Mouse (Mus musculus) stomach, embryonic 16.5 days (tissue): ENCODE data around the gene Asb5. TPM values are rescaled to one million over a fixed set of nuclear protein-coding genes. Genes with fewer than 3 reads are reported as not detected.
"Not testable (repeated sequence)": the region's sequence is repeated elsewhere in the genome, so short reads cannot be mapped to it uniquely, and the experiment has no call there.

Experiments used
- ATAC-seq: fragments of 200-750 bp; cut with Nextera tagmentation; 2 replicates; pipeline ENCODE4 v1.8.0; 2017; ENCODE audit warnings: moderate number of reproducible peaks, moderate TSS enrichment; ENCODE audit not compliant: insufficient read depth, low FRiP score
- H3K27ac ChIP-seq: fragments of 300-500 bp; sonication (generic); 2 replicates; pipeline ENCODE4 v1.5.1; 2014; ENCODE audit warnings: low read length
- H3K27me3 ChIP-seq: fragments of 300-500 bp; sonication (generic); 2 replicates; pipeline ENCODE4 v1.6.1; 2014; ENCODE audit warnings: low read length, control low read depth, mixed read lengths; ENCODE audit not compliant: control insufficient read depth, insufficient read depth
- H3K36me3 ChIP-seq: fragments of 300-500 bp; sonication (generic); 2 replicates; pipeline ENCODE4 v1.6.1; 2014; ENCODE audit warnings: low read length; ENCODE audit not compliant: control insufficient read depth, insufficient read depth
- H3K4me1 ChIP-seq: fragments of 300-500 bp; sonication (generic); 2 replicates; pipeline ENCODE4 v1.6.1; 2014; ENCODE audit warnings: low read length, control low read depth, mixed read lengths; ENCODE audit not compliant: control insufficient read depth, insufficient read depth
- H3K4me2 ChIP-seq: fragments of 300-500 bp; sonication (generic); 2 replicates; pipeline ENCODE4 v1.6.1; 2014; ENCODE audit warnings: low read depth, low read length, mixed read lengths
- H3K4me3 ChIP-seq: fragments of 300-500 bp; sonication (generic); replicated peaks from 2 replicates; pipeline ENCODE4 v1.5.1; 2014; ENCODE audit warnings: mild to moderate bottlenecking, low read length
- H3K9ac ChIP-seq: fragments of 300-500 bp; sonication (generic); 2 replicates; pipeline ENCODE4 v1.6.1; 2014; ENCODE audit warnings: low read length
- H3K9me3 ChIP-seq: fragments of 300-500 bp; sonication (generic); replicated peaks from 2 replicates; pipeline ENCODE4 v1.6.1; 2016; ENCODE audit warnings: low read length, control low read depth; ENCODE audit not compliant: control insufficient read depth
- WGBS: fragments of 180-500 bp; shearing (Covaris S2); extraction: QIAGEN DNeasy Blood & Tissue Kit; methylation state at CpG from one replicate; pipeline ENCODE4 v1.1.7; 2014; 5-methylcytosine and 5-hydroxymethylcytosine counted together
- polyA plus RNA-seq: library from polyadenylated mRNA; unstranded; fragments of >200 nt; fragmentation: Nextera tagmentation; extraction: Ambion mirVana; gene quantifications from 2 replicates; pipeline ENCODE4 v1.2.1, GENCODE M21; 2015

Asb5 gene
- polyA plus RNA-seq, 1 experiment from 2014 or later = 4.4 TPM

DNA sequence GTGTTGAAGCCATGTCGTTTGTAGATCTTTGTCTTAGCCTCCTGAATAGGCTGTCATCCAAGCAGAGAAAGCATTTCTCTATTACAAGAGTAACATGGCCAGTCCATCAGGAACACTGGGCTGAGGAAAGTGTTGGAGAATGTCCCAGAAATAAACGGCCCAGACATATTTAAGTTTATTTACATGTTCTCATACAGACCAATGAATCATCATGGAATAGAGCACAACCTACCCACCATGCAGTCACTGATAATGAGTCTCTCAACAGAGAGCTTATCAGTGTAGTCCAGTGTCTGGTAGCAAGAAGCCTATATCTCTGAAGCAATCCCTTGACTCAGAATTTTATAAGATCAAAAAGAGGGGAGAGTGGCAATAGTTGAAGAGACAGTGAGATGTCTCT lies 24.3 kb upstream of the Asb5 start:
- H3K9ac ChIP-seq = no peak overlapping the region
- no peak overlapping the region for H3K4me2 ChIP-seq
- no peak for ATAC-seq
- no peaks in the 10 kb centered on the region for H3K36me3 ChIP-seq
- peaks cover 4% of the 10 kb centered on the region for H3K4me1 ChIP-seq
- 28% methylated on average over 2 of the region's 2 CpGs for WGBS
- no peaks in the 10 kb centered on the region for H3K9me3 ChIP-seq
- H3K27ac ChIP-seq = no peak overlapping the region
- H3K4me3 ChIP-seq = no peak overlapping the region
- H3K27me3 ChIP-seq = no peaks in the 10 kb centered on the region

DNA sequence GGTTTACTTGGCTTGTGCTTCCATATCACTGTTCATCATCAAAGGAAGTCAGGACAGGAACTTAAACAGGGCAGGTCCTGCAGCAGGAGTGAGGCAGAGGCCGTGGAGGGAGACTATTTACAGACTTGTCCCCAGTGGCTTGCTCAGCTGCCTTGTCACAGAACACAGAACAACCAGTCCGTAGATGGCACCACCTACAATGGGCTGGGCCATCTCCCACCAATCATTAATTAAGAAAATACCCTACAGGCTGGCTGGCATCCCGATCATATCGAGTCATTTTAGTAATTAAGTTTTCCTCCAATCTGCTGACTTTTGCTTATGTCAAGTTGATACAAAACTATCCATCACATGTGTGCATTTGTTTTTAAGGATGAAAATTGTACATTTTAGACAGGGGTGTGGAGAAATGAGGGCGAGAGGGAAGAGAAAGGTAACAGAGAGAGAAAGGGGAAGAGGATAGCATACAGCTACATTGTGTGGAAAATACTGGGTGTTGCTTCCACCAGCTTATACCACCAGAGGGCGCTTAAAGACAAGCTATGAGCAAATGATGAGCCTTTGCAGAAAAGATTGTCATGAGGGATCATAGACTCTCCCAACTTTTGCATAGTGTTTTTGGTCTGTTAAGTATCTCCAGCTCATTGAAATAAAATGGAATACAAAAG lies 21.8 kb upstream of the Asb5 start:
- H3K36me3 ChIP-seq = no peaks in the 10 kb centered on the region
- H3K27ac ChIP-seq = no peak overlapping the region
- no peak overlapping the region for H3K4me3 ChIP-seq
- no peaks in the 10 kb centered on the region for H3K9me3 ChIP-seq
- ATAC-seq = peak; percentile 52; the same call in 1 of the 2 replicates
- no peak overlapping the region for H3K9ac ChIP-seq
- no peaks in the 10 kb centered on the region for H3K27me3 ChIP-seq
- no peak overlapping the region for H3K4me2 ChIP-seq
- H3K4me1 ChIP-seq = peaks cover 4% of the 10 kb centered on the region
- 28% methylated on average over 6 of the region's 6 CpGs for WGBS

DNA sequence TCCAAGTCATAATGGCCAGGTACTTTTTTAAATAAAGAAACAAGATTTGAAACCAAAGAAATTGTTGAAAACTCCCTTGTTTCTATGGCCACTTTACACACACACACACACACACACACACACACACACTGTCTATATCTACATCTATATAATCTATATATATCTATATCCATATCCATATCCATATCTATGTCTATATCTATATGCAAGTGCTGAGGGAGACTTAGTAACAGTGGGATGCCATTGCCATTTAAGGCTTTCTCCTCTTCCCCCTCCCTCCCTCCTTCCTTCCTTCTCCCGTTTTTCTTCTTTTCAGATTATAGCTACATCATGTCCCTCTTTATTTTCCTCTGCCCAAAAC lies 21.3 kb upstream of the Asb5 start:
- Histone ChIP-seq H3K4me3 (no peak overlapping the region), H3K9me3 (no peaks in the 10 kb centered on the region), H3K9ac (no peak overlapping the region), H3K4me2 (no peak overlapping the region), H3K27me3 (no peaks in the 10 kb centered on the region), H3K27ac (no peak overlapping the region), H3K4me1 (peaks cover 4% of the 10 kb centered on the region), H3K36me3 (no peaks in the 10 kb centered on the region)
- 18% methylated on average over 1 of the region's 1 CpGs for WGBS
- no peak for ATAC-seq

DNA sequence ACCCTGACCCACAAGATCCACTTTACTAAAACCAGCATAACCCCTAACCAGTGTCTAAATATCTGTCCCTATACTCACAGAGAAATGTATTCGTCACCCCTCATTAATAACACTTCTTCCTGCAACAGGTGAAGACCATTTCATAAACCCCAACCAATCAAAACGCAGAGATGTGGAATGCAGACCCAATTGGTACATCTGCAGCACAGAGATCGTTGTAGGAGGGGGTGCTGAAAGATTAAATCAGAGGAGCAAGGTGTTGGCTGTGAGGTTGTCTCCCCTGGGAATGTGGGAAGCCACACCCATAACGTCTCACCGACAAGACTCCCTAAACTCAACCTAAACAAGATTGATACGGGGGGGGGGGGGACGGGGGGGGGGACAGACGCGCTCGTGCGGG lies 20.6 kb upstream of the Asb5 start:
- ATAC-seq = peak; percentile 44; the same call in 1 of the 2 replicates
- no peaks in the 10 kb centered on the region for H3K36me3 ChIP-seq
- H3K27ac ChIP-seq = no peak overlapping the region
- WGBS = 4% methylated on average over 10 of the region's 11 CpGs
- H3K4me3 ChIP-seq = peak overlapping the region; percentile 23; the same call in 1 of the 2 replicates
- peaks cover 4% of the 10 kb centered on the region for H3K4me1 ChIP-seq
- no peaks in the 10 kb centered on the region for H3K27me3 ChIP-seq
- H3K9ac ChIP-seq = no peak overlapping the region
- H3K4me2 ChIP-seq = peak overlapping the region; percentile 50
- no peaks in the 10 kb centered on the region for H3K9me3 ChIP-seq

DNA sequence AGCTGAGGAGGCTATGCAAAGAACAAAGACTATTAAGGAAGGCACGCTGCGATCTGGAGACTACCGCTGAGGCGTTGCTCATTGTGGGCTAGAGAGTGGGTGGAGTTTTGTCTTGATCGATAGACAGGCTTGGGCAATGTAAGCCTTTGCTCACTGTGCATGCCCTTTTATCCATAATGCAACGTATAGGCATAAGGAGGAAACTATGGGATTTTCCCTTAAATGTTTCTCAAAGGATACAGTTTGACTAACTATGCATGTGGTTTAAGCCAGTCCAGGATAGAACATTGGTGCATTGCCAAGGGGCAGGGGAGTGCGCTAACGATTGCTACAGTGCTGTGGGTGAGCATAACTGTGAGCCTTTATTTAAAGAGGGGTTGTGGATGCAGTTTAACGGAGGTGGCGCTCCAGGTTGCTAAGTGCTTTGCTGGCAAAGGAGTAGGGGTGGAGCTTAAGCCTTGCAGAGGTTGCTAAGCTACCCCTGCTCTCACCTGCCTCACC lies 20.1 kb upstream of the Asb5 start:
- Histone ChIP-seq H3K4me3 (peak overlapping the region; percentile 32), H3K27ac (no peak overlapping the region), H3K4me1 (peaks cover 4% of the 10 kb centered on the region), H3K4me2 (peak overlapping the region; percentile 50), H3K9me3 (no peaks in the 10 kb centered on the region), H3K36me3 (no peaks in the 10 kb centered on the region), H3K27me3 (no peaks in the 10 kb centered on the region), H3K9ac (no peak overlapping the region)
- 2% methylated on average over 10 of the region's 10 CpGs for WGBS
- peak; percentile 64; the same call in 1 of the 2 replicates for ATAC-seq

DNA sequence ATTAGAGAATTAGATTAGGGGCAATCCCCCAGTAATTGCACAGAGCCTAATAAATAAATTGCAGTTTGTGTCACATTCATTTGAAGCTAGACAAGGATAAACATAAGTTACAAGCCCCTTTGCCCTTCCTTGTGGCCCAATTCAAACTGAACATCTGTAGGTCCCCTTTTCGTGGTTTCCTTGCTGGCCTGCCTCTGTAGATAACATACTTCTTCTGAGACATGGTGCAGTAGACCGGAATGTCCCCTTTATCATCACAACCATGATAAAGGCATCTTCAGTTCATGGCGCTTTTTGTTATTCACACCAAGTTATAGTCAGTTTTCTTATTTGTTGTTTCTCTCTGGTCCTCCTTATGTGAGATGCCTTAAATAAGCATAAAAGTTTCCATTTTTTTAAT lies 17.6 kb upstream of the Asb5 start:
- WGBS = 88% methylated on average over 3 of the region's 3 CpGs
- Histone ChIP-seq H3K4me1 (peaks cover 4% of the 10 kb centered on the region), H3K36me3 (no peaks in the 10 kb centered on the region), H3K27ac (no peak overlapping the region), H3K4me3 (no peak overlapping the region), H3K9me3 (no peaks in the 10 kb centered on the region), H3K9ac (no peak overlapping the region), H3K27me3 (no peaks in the 10 kb centered on the region), H3K4me2 (no peak overlapping the region)
- no peak for ATAC-seq

DNA sequence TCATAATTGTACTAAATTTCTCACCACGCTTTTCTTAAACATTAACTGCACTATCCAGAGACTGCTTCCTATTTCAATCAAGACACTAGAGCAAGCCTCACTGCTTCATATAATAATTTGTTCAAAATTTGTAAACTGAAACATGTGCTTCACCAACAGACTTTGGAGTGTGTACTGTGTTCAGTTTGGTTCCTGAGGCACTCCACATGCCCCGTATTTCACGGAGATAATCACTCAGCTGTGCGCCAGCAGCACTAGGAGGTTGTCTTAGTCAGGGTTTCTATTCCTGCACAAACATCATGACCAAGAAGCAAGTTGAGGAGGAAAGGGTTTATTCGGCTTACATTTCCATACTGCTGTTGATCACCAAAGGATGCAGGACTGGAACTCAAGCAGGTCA lies 17.2 kb upstream of the Asb5 start:
- H3K36me3 ChIP-seq, H3K27me3 ChIP-seq, H3K27ac ChIP-seq, H3K4me2 ChIP-seq, H3K4me3 ChIP-seq, H3K9ac ChIP-seq, H3K9me3 ChIP-seq, H3K4me1 ChIP-seq, ATAC-seq: not testable (repeated sequence)
- WGBS = 84% methylated on average over 5 of the region's 5 CpGs

DNA sequence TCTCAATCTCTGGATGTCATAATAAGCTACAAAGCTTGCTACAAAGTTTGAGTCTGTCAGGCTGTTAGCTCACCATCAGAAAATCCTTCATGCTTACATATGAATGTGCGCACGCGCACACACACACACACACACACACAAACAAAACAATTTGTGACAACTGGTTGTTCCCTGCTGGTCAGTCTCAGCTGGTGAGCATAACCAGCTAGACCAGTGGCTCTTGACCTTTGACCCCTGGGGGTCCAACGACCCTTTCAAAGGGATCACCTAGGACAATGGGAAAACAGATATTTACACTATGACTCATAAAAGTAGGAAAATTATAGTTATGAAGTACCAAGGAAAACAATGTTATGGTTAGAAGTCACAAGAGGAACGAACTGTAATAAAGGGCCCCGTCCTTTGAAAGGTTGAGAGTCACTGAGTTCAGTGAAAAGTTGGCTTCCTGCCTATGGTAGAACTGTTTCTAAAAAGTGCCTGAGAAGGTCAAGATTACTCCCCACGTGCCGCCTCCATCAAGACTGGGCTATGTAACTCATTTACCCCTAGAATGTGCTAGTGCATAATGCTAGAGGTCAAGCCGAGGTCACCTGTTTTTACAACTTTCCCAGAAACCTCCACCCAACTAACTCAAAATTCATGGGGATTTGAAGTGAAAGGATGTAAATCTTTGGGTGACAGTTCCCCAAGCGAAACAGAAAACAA lies 10.5 kb upstream of the Asb5 start:
- 73% methylated on average over 10 of the region's 10 CpGs for WGBS
- Histone ChIP-seq H3K4me2 (no peak overlapping the region), H3K36me3 (no peaks in the 10 kb centered on the region), H3K4me1 (no peaks in the 10 kb centered on the region), H3K9me3 (no peaks in the 10 kb centered on the region), H3K9ac (no peak overlapping the region), H3K27ac (no peak overlapping the region), H3K4me3 (no peak overlapping the region), H3K27me3 (no peaks in the 10 kb centered on the region)
- ATAC-seq = no peak

DNA sequence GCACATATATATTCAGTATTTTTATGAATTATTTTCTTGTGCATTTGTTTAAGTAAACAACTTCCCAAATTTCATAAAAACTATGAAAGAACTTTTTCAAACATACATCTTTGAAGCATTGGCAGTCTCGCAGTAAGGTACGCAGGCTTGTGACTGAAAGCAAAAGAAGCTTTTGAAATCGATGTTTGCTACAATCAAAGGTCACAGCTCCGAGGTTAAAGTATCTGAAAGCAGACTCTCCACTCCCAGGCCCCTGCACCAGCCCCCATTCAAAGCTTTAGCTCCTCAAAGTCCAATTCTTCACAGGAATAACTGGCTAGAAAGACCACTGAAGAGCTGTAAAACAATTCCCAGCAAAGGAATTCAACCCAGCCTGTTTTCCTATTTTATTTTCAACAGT lies 8.9 kb upstream of the Asb5 start:
- ATAC-seq = no peak
- Histone ChIP-seq H3K4me3 (no peak overlapping the region), H3K27ac (no peak overlapping the region), H3K4me2 (no peak overlapping the region), H3K36me3 (0 out of 2 replicates have a peak, but pooled peaks cover 1% of the 10 kb centered on the region), H3K4me1 (no peaks in the 10 kb centered on the region), H3K9me3 (no peaks in the 10 kb centered on the region), H3K9ac (no peak overlapping the region), H3K27me3 (no peaks in the 10 kb centered on the region)
- WGBS = 68% methylated on average over 4 of the region's 4 CpGs
